Mouse (Mus musculus): ENCODE measurements around the gene Armc12. TPM values are rescaled to one million over a fixed set of nuclear protein-coding genes. Genes with fewer than 3 reads are reported as not detected.

Armc12 gene
- polyA plus RNA-seq (2012): not detected in 2 replicates

- Histone ChIP-seq H3K4me3 (replicated peaks) (no peak within 1 kb of the TSS), H3K36me3 (ENCODE audit: control insufficient read depth) (no peaks in the 10 kb centered on the region), H3K9me3 (ENCODE audit: control insufficient read depth, low read length) (no peaks in the 10 kb centered on the region), H3K4me1 (ENCODE audit: control insufficient read depth) (no peaks in the 10 kb centered on the region), H3K27me3 (ENCODE audit: control insufficient read depth) (peaks cover 7% of the 10 kb centered on the region)
- TF ChIP-seq TAL1 (IDR thresholded peaks at IDR 0.05; ENCODE audit: low read length) (no peak), GATA1 (IDR thresholded peaks at IDR 0.05; ENCODE audit: low read length) (no peak)
Observed at GRCm38 (mm10) chr17:28530506-28530905, at the start of gene Armc12. TSS of gene Armc12 (plus strand) at chr17:28530806.

DNA sequence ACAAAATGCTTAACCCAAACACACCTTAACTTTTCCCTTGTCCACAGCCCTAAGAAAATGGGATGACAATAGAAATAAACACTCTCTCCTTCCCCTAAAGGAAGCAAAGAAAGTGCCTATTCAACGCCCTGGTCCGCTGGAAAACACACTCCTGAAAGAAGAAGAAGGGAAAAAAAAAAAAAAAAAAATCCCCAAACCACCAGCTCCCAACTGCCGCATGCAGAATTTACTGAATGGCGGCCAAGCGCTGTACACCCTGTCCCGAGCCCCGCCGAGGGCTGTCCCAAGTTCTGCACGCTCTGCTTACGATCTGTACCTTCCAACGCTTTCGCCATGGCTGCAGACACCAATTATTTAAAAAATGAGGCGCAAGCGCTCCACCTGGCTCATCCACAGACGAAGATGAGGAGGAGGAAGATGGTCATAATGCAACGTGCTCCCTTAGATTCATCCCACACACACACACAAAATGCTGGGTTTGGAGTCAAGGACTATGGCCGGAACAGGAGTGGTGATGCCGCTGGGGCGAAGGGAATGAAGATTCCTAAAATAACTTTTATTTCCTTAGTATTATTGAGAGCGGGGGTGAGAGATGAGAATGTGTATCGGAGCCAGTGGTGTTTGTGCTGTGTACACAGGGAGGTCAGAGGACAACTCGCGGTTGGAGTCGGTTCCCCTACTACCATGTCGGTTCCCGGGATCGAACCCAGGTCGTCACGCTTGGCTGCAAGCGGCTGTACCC lies 45.7 kb upstream of the Armc12 start:
- Histone ChIP-seq H3K36me3 (ENCODE audit: control insufficient read depth) (no peaks in the 10 kb centered on the region), H3K27me3 (ENCODE audit: control insufficient read depth) (peaks cover 21% of the 10 kb centered on the region), H3K4me1 (ENCODE audit: control insufficient read depth) (peaks cover 18% of the 10 kb centered on the region), H3K4me3 (replicated peaks) (peak overlapping the region; percentile 81), H3K9me3 (ENCODE audit: control insufficient read depth, low read length) (peaks cover 6% of the 10 kb centered on the region)
- TF ChIP-seq GATA1 (IDR thresholded peaks at IDR 0.05; ENCODE audit: low read length) (no peak), TAL1 (IDR thresholded peaks at IDR 0.05; ENCODE audit: low read length) (no peak)

DNA sequence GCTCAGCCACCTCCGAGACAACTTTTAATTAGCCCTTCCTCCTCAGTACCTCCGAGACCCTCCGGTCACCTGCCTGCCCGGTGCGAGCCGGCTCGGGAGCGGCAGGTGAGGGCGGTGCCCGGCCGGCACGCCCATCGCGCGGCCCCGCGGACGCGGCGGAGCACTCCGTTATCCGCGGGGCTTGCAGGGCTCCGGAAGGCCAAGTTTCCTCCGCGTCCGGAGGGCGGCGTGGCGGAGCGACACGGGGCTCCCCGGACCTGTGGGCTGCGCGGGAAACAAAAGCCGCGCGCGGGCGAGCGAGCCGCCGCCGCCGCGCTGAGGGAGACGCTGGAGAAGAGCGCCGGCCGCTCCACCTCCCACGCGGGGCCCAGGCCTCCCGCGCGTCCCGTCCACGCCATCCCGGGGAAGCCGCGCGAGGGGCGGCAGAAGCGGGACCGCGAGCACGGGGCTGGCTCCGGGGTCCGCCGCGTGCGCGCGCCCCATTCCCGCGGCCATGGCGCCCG lies 45.1 kb upstream of the Armc12 start:
- Histone ChIP-seq H3K9me3 (ENCODE audit: control insufficient read depth, low read length) (peaks cover 6% of the 10 kb centered on the region), H3K27me3 (ENCODE audit: control insufficient read depth) (peaks cover 21% of the 10 kb centered on the region), H3K4me3 (replicated peaks) (peak overlapping the region; percentile 81), H3K36me3 (ENCODE audit: control insufficient read depth) (no peaks in the 10 kb centered on the region), H3K4me1 (ENCODE audit: control insufficient read depth) (peaks cover 18% of the 10 kb centered on the region)
- no peak for TF ChIP-seq GATA1 (IDR thresholded peaks at IDR 0.05; ENCODE audit: low read length)
- TF ChIP-seq TAL1 (IDR thresholded peaks at IDR 0.05; ENCODE audit: low read length): no peak

GRCm38 (mm10) chr17:28485977-28486400 lies 44.6 kb upstream of the Armc12 start:
- Histone ChIP-seq H3K27me3 (ENCODE audit: control insufficient read depth) (peaks cover 21% of the 10 kb centered on the region), H3K4me3 (replicated peaks) (peak overlapping the region; percentile 81), H3K4me1 (ENCODE audit: control insufficient read depth) (peaks cover 18% of the 10 kb centered on the region), H3K36me3 (ENCODE audit: control insufficient read depth) (no peaks in the 10 kb centered on the region), H3K9me3 (ENCODE audit: control insufficient read depth, low read length) (peaks cover 6% of the 10 kb centered on the region)
- no peak for TF ChIP-seq GATA1 (IDR thresholded peaks at IDR 0.05; ENCODE audit: low read length)
- no peak for TF ChIP-seq TAL1 (IDR thresholded peaks at IDR 0.05; ENCODE audit: low read length)

DNA sequence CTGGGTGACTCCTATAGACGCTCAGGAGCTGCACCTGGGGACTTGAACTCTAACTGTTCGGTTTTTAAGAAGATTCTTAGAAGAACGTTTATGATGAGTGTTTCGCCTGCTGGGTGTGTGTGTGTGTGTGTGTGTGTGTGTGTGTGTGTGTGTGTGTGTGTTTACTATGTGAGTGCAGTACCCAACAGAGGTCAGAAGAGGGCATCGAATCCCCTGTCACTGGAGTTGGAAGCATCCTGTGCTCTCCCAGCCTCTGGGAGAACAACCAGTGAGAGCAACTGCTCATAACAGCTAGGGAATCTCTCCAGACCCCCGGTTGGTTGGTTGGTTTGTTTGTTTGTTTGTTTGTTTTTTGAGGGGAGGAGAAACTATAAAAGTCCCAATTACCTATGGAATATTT lies 43.9 kb upstream of the Armc12 start:
- TF ChIP-seq GATA1 (IDR thresholded peaks at IDR 0.05; ENCODE audit: low read length) (no peak), TAL1 (IDR thresholded peaks at IDR 0.05; ENCODE audit: low read length) (no peak)
- peaks cover 18% of the 10 kb centered on the region for H3K4me1 ChIP-seq (ENCODE audit: control insufficient read depth)
- H3K4me3 ChIP-seq (replicated peaks): no peak overlapping the region
- peaks cover 21% of the 10 kb centered on the region for H3K27me3 ChIP-seq (ENCODE audit: control insufficient read depth)
- peaks cover 6% of the 10 kb centered on the region for H3K9me3 ChIP-seq (ENCODE audit: control insufficient read depth, low read length)
- no peaks in the 10 kb centered on the region for H3K36me3 ChIP-seq (ENCODE audit: control insufficient read depth)

GRCm38 (mm10) chr17:28487584-28488257 lies 42.9 kb upstream of the Armc12 start:
- no peak overlapping the region for H3K4me3 ChIP-seq (replicated peaks)
- H3K4me1 ChIP-seq (ENCODE audit: control insufficient read depth): peaks cover 18% of the 10 kb centered on the region
- peaks cover 21% of the 10 kb centered on the region for H3K27me3 ChIP-seq (ENCODE audit: control insufficient read depth)
- H3K36me3 ChIP-seq (ENCODE audit: control insufficient read depth): no peaks in the 10 kb centered on the region
- TF ChIP-seq GATA1 (IDR thresholded peaks at IDR 0.05; ENCODE audit: low read length) (no peak), TAL1 (IDR thresholded peaks at IDR 0.05; ENCODE audit: low read length) (no peak)
- peaks cover 6% of the 10 kb centered on the region for H3K9me3 ChIP-seq (ENCODE audit: control insufficient read depth, low read length)

- no peak overlapping the region for H3K4me3 ChIP-seq (replicated peaks)
- no peaks in the 10 kb centered on the region for H3K36me3 ChIP-seq (ENCODE audit: control insufficient read depth)
- peaks cover 18% of the 10 kb centered on the region for H3K4me1 ChIP-seq (ENCODE audit: control insufficient read depth)
- peaks cover 21% of the 10 kb centered on the region for H3K27me3 ChIP-seq (ENCODE audit: control insufficient read depth)
- TF ChIP-seq GATA1 (IDR thresholded peaks at IDR 0.05; ENCODE audit: low read length) (no peak), TAL1 (IDR thresholded peaks at IDR 0.05; ENCODE audit: low read length) (no peak)
- peaks cover 6% of the 10 kb centered on the region for H3K9me3 ChIP-seq (ENCODE audit: control insufficient read depth, low read length)
Observed at GRCm38 (mm10) chr17:28488258-28489013, 42.2 kb upstream of the Armc12 start.

DNA sequence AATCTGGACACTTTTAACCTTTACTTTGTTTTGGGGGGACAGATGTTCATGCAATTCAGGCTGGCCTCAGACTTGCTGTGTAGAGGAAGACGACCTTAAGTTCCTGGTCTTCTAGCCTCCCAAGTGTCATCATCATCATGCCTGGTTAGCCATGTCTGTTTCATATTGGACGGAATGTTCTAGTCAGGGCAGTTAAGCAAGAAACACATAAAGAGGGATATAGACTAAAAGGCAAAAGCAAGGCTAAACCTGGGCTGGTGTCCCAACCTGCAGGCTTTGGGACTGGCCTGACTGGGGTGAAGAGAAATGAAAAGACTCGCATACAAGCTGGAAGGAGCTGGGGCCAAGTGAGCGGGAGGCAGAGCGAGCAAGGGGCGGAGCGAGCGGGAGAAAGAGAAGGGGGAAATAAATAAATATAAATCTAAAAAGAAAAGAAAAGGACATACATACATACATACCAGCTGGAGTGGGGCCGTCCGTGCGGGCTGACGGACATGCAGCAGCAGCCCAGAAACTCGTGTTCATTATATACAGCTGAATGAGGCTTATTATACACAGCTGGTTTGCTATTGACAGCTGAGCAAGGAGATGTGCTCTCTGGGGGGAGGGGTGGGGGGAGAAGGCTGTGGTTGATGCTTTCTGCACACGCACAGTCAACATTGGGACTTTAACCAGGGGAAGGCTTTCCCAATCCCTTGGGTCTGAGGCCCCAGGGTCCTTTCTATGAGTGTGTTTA lies 39.4 kb upstream of the Armc12 start:
- TF ChIP-seq GATA1 (IDR thresholded peaks at IDR 0.05; ENCODE audit: low read length) (no peak), TAL1 (IDR thresholded peaks at IDR 0.05; ENCODE audit: low read length) (no peak)
- Histone ChIP-seq H3K4me3 (replicated peaks) (no peak overlapping the region), H3K36me3 (ENCODE audit: control insufficient read depth) (no peaks in the 10 kb centered on the region), H3K27me3 (ENCODE audit: control insufficient read depth) (peaks cover 4% of the 10 kb centered on the region), H3K9me3 (ENCODE audit: control insufficient read depth, low read length) (peaks cover 4% of the 10 kb centered on the region), H3K4me1 (ENCODE audit: control insufficient read depth) (peaks cover 3% of the 10 kb centered on the region)
